Mouse (Mus musculus) neutrophil, adult 5-6 weeks (primary cell): Measurements from ENCODE around the gene Actr3b. TPM values are rescaled to one million over a fixed set of nuclear protein-coding genes. Genes with fewer than 3 reads are reported as not detected.
"Not testable (repeated sequence)": the region's sequence is repeated elsewhere in the genome, so short reads cannot be mapped to it uniquely, and the experiment has no call there.

Source experiments
- ATAC-seq: fragments of 151-379, 151-347 bp; 2 replicates; pipeline ENCODE4 v1.8.0; 2017; ENCODE audit warnings: mild to moderate bottlenecking, moderate TSS enrichment; ENCODE audit not compliant: insufficient number of reproducible peaks, poor library complexity, low FRiP score, severe bottlenecking; ENCODE audit errors: extremely low read depth
- total RNA-seq: library from RNA; stranded (forward); fragments of 200-1000 nt; gene quantifications from 2 replicates; pipeline ENCODE4 v1.2.3, GENCODE M21; 2017

Gene Actr3b
- 1.7 and 2.4 TPM in 2 replicates for total RNA-seq

DNA sequence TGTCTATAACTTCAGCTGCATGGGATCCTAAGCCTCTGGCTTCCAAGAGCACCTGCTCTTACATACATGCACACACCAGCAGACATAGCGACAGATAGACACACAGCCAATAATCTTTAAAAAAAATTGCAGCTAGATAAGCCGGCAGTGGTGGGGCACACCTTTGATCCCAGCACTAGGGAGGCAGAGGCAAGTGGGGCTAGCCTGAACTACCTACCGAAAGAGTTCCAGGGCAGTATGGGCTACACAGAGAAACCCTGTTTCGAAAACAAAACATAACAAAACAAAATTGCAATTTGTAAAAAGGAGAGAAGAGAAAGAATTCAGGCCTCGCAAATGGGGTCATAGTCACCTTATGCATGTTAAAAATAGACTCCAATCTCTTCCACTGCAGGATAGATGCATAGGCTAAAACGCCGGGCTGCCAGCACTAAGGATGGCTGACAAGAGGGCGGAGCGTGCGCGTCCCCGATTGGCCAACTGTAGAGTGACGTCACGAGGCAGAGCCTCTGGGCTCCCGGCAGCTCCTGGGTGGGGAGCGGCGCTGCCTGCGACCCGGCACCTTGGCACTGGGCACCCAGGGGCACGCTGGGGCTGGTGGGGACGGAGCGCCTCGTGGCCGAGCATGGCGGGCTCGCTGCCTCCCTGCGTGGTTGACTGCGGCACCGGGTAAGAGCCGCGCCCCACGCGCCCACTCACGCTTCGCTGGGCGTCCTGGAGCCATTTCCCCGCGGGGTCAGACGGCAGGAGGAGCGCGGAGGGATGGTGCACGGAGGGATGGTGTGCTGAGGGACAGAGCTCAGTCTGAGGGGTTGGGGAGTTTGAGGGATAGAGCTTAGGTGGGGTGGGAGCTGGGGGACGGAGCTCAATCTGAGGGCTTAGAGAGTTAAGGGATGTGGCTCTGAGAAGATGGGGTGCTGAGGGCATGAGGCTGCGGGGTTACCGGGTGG, at the start of gene Actr3b:
Gene Actr3b (plus strand): TSS at position 538 of the 950 bp plus-strand sequence.
- ATAC-seq: peak; percentile 77

DNA sequence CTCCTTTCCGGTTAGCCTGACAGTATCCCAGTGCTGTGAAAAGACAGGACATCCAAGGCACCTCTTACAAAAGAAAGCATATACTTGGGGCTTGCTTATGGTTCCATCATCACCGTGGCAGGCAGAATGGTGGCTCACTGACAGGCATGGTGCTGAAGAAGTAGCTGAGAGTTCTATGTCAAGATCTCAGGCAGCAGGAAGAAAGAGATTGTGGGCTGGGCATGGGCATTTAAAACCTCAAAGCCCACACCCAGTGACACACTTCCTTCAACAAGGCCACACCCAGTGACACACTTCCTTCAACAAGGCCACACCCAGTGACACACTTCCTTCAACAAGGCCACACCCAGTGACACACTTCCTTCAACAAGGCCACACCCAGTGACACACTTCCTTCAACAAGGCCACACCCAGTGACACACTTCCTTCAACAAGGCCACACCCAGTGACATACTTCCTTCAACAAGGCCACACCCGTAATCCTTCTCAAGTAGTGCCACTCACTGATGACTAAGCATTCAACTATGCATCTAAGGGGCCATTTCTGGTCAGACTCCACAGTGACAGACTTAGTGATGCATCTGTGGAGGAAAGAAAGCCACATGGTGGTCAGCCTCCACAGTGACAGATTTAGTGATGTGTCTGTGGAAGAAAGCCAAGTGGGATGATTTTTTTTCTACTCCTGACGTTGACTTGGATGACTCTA, 46.6 kb upstream of the Actr3b start:
- not testable (repeated sequence) for ATAC-seq

DNA sequence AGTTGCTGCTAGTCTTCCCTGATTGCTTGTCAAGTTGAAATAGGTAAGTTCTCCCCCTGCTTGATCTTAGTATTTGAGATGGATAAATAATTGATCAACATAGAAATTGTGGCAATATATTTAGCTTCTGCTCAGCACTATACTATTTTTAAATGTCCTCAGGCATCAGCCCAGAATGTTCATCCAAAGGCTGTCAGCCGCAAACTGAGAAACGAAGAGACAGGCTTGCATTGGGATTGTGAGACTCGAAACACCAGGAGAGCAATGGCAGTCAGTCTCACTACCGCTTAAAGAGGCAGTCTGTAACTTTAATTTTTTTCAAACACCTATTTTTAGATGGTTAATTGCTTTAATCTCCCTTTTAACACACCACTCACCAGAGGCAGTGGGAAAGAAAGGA, 40.4 kb upstream of the Actr3b start:
- ATAC-seq: no peak

DNA sequence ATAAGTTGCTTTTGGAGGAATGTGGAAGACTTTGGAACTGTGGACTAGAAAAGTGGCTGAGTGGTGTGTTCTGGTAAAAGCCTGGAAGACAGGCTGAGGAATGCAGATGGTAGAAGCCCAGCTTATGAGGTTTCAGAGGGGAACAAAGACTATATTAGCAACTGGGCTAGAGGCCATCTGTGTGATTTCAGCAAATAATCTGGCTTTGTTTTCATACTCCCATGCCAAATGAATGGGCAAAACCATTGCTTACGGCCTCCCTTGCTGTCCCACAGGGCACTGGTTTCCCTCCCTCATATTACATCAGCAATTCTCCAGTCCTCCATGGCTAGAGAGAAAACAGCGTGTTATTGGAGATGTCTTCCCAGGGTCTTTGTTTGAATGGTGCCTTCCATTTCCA, 36.8 kb upstream of the Actr3b start:
- no peak for ATAC-seq

- ATAC-seq: no peak
Observed at GRCm38 (mm10) chr5:25724134-25724675, 35.6 kb upstream of the Actr3b start.

DNA sequence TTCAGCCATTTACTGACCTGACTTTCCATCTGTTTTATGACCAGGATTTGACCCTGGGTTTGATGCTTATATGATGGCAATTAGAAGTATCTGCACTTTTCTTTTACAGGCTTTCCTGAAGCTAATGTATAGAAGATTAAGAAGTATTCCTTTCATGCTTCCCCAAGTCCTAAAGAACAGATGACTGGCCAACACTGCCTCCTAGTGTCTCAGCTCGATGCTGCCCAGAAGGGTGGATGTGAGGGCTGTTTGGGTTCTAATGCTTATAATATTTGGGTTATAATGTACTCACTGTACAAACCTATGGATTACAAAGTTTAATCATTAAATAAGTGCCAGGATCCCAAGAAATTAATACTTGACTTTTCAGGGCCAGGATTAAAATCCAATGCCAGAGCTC, 25.5 kb upstream of the Actr3b start:
- ATAC-seq: no peak

- no peak for ATAC-seq
Observed at GRCm38 (mm10) chr5:25735861-25736260, 23.9 kb upstream of the Actr3b start.

DNA sequence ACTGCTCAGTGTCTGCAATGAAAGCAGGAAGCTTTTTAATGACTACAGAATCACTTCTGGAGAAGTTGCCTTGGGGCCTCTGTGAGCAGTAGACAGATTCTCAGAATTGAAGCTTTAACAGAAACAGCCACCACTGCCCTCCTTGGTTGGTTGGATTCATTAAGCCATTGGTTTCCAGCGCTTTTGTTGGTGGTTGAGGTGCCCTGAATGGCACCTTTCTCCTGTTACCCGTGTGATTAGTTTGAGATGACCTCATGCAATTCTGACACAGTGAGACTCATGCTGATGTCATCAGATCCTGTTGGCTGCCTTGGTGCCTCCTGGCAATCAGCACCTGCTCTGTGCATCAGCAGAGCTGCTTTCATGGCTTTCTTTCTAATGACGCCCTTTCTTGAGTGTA, 21.3 kb upstream of the Actr3b start:
- ATAC-seq: no peak

DNA sequence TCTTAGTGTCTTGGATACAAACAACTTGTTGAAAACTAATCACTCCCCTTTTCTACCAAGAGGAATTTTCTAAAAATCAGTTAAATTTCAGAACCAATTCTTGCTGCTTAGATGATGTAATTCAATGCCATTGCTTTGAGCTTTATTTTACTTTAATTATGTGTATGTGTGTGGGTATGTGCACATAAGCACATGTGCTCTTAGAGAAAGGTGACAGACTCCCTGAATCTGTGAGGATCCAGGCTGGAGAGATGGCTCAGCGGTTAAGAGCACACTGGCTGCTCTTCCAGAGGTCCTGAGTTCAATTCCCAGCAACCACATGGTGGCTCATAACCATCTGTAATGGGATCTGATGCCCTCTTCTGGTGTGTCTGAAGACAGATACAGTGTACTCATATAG, 20.9 kb upstream of the Actr3b start:
- not testable (repeated sequence) for ATAC-seq

DNA sequence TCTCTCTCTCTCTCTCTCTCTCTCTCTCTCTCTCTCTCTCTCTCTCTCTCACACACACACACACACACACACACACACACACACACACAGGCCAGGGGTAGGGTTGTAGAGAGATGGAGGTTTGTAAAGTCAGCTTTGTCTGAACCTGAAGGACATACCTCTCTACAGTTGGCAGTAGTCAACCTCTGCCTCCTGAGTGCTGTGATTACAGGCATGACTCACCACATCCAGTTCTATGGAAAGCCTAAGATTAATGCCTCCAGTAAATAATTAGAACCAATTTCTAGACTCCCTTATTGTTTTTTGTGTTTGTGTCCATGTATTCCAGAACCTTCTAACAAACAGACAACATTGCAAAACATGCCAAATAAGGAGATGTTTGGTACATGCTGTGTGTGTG, 11.9 kb upstream of the Actr3b start:
- no peak for ATAC-seq

DNA sequence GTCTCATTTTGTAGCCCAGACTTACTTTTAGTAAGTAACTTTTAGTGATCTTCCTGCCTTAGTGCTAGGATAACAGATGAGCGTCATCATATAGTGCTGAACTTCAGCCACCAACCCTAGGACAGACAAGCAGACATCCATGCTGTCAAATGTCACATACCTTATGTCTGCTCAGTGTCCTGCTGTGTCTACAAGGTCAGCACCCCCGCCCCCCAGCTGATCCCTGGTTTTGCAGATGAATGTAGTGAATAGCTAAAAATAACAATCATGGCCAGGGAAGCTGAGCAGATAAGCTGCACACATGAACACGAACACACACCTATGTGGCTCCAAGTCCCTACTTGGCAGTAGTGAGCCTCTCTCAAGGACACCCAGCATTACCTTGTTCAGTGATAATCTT, 11.2 kb upstream of the Actr3b start:
- no peak for ATAC-seq

GRCm38 (mm10) chr5:25751552-25751951, 8.2 kb upstream of the Actr3b start:
- no peak for ATAC-seq

DNA sequence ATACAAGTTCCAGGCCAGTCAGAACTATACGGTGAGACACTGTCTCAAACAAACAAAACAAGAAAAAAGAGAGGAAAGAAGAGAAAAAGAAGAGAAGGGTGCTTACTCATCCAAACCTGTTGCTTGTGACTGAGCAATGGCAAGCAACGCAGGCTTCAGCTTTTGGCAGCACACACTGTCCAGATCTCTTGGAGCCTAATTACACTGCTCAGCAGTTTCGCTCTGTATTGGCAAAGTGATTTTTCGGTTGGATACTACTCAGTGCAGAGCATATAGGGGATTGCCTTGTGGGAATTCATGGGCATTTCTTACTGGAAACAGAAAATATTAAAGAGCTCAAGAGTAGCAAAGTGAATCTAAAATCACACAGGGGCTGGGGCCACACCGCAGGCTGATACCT, 6.9 kb upstream of the Actr3b start:
- ATAC-seq: no peak

- ATAC-seq: no peak
Observed at GRCm38 (mm10) chr5:25753556-25754235, 6.1 kb upstream of the Actr3b start.

GRCm38 (mm10) chr5:25754236-25754766, 5.5 kb upstream of the Actr3b start:
- ATAC-seq: no peak

- ATAC-seq: peak; percentile 21; the same call in 1 of the 2 replicates
Observed at GRCm38 (mm10) chr5:25760410-25760832, 624 bp downstream of the Actr3b start.

GRCm38 (mm10) chr5:25760871-25761270, 1.1 kb downstream of the Actr3b start:
- no peak for ATAC-seq

GRCm38 (mm10) chr5:25761850-25762249, 2.1 kb downstream of the Actr3b start:
- ATAC-seq: no peak

GRCm38 (mm10) chr5:25769006-25769405, 9.2 kb downstream of the Actr3b start:
- no peak for ATAC-seq
